Mouse (Mus musculus) stomach, postnatal 0 days (tissue): ENCODE data around the gene Tigd4. TPM values are rescaled to one million over a fixed set of nuclear protein-coding genes. Genes with fewer than 3 reads are reported as not detected.

Source experiments
- ATAC-seq: fragments of 200-750 bp; cut with Nextera tagmentation; 2 replicates; pipeline ENCODE4 v1.8.0; 2017; ENCODE audit not compliant: low FRiP score, low TSS enrichment
- DNase-seq: peaks from one replicate; pipeline ENCODE4 v3.0.0-alpha.2; 2016; ENCODE audit warnings: low spot score
- H3K27ac ChIP-seq: fragments of 300-500 bp; sonication (generic); replicated peaks from 2 replicates; pipeline ENCODE4 v1.5.1; 2014; ENCODE audit warnings: mild to moderate bottlenecking, control low read depth
- H3K27me3 ChIP-seq: fragments of 300-500 bp; sonication (generic); 2 replicates; pipeline ENCODE4 v1.6.1; 2014; ENCODE audit warnings: low read length; ENCODE audit not compliant: control insufficient read depth, insufficient read depth
- H3K36me3 ChIP-seq: fragments of 300-500 bp; sonication (generic); 2 replicates; pipeline ENCODE4 v1.6.1; 2014; ENCODE audit warnings: low read length, mixed read lengths; ENCODE audit not compliant: control insufficient read depth, insufficient read depth
- H3K4me1 ChIP-seq: fragments of 300-500 bp; sonication (generic); replicated peaks from 2 replicates; pipeline ENCODE4 v1.6.1; 2014; ENCODE audit warnings: antibody characterized with exemption; ENCODE audit not compliant: control insufficient read depth, insufficient read depth
- H3K4me2 ChIP-seq: fragments of 300-500 bp; sonication (generic); replicated peaks from 2 replicates; pipeline ENCODE4 v1.6.1; 2014; ENCODE audit warnings: low read depth, mild to moderate bottlenecking, control low read depth, moderate library complexity
- H3K4me3 ChIP-seq: fragments of 300-500 bp; sonication (generic); 2 replicates; pipeline ENCODE4 v1.5.1; 2014; ENCODE audit warnings: low read depth, low read length, control low read depth
- H3K9ac ChIP-seq: fragments of 300-500 bp; sonication (generic); 2 replicates; pipeline ENCODE4 v1.6.1; 2014; ENCODE audit warnings: mild to moderate bottlenecking, low read length, control low read depth, mixed read lengths
- H3K9me3 ChIP-seq: fragments of 300-500 bp; sonication (generic); 2 replicates; pipeline ENCODE4 v1.6.1; 2016; ENCODE audit warnings: low read length; ENCODE audit not compliant: control insufficient read depth
- CTCF ChIP-seq: IDR thresholded peaks from 2 replicates; pipeline ENCODE4 v1.5.1; 2016; ENCODE audit warnings: antibody characterized with exemption, low read depth, mild to moderate bottlenecking, moderate library complexity
- EP300 ChIP-seq: optimal IDR thresholded peaks from 2 replicates; pipeline ENCODE3; 2016; ENCODE audit warnings: antibody characterized with exemption
- WGBS: fragments of 180-500 bp; shearing (Covaris S2); extraction: QIAGEN DNeasy Blood & Tissue Kit; methylation state at CpG from one replicate; pipeline ENCODE4 v1.1.7; 2014; 5-methylcytosine and 5-hydroxymethylcytosine counted together
- polyA plus RNA-seq: library from polyadenylated mRNA; unstranded; fragments of >200 nt; fragmentation: Nextera tagmentation; extraction: Ambion mirVana; gene quantifications from 2 replicates; pipeline ENCODE4 v1.2.1, GENCODE M21; 2015

Gene Tigd4
- polyA plus RNA-seq, 1 experiment from 2014 or later: 0.15 TPM

DNA sequence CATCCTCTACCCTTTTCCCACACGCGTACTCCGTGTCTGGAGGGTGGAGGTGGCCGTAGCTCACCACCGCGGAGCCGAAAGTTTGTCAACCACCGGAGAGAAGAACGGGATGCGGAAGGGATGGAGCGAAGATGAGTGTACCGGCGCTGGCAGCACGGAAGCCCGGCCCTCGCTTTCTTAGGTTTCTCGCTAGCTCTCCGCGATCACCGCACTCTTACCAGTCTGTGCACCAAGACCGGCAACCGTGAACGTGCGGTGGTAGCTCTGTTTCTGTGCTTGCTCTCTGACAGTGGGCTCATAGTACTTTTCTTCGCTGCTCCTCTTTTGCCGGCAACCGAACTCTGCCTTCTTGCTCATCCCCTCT lies 10.5 kb upstream of the Tigd4 start:
- H3K9me3 ChIP-seq: no peaks in the 10 kb centered on the region
- peak overlapping the region; percentile 77 for H3K9ac ChIP-seq
- WGBS: under 1% methylated on average over 23 of the region's 27 CpGs
- peak overlapping the region; percentile 85 for H3K4me3 ChIP-seq
- H3K27me3 ChIP-seq: no peaks in the 10 kb centered on the region
- DNase-seq (no peak), ATAC-seq (no peak)
- peak overlapping the region; percentile 97 for H3K27ac ChIP-seq
- peaks cover 4% of the 10 kb centered on the region for H3K4me1 ChIP-seq
- no peak for TF ChIP-seq CTCF
- TF ChIP-seq EP300: no peak
- H3K4me2 ChIP-seq: peak overlapping the region; percentile 69
- no peaks in the 10 kb centered on the region for H3K36me3 ChIP-seq

DNA sequence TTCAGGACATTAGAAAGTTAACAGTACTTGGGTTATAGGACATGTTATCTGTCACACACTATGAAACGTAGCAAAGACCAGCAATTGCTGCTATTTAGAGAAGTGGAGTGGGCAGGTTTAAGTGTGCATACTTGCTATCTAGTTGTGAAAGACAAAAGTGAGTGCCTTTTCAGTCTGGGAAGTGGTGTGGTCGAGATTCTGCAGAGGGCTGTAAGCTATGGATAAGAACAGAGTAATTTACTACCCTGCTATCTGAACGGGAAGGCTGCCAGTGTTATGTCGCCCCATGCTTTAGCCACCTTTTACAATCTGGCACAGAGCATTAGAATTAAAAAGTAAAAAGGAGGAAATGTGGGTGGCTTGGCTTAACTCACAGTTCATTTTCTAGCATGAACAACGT lies 6.6 kb upstream of the Tigd4 start:
- Histone ChIP-seq H3K4me3 (no peak overlapping the region), H3K9me3 (no peaks in the 10 kb centered on the region), H3K9ac (no peak overlapping the region), H3K27ac (no peak overlapping the region), H3K4me1 (no peaks in the 10 kb centered on the region), H3K4me2 (no peak overlapping the region), H3K36me3 (no peaks in the 10 kb centered on the region), H3K27me3 (no peaks in the 10 kb centered on the region)
- WGBS: 28% methylated on average over 5 of the region's 5 CpGs
- no peak for DNase-seq
- ATAC-seq: no peak
- TF ChIP-seq EP300 (no peak), CTCF (no peak)

DNA sequence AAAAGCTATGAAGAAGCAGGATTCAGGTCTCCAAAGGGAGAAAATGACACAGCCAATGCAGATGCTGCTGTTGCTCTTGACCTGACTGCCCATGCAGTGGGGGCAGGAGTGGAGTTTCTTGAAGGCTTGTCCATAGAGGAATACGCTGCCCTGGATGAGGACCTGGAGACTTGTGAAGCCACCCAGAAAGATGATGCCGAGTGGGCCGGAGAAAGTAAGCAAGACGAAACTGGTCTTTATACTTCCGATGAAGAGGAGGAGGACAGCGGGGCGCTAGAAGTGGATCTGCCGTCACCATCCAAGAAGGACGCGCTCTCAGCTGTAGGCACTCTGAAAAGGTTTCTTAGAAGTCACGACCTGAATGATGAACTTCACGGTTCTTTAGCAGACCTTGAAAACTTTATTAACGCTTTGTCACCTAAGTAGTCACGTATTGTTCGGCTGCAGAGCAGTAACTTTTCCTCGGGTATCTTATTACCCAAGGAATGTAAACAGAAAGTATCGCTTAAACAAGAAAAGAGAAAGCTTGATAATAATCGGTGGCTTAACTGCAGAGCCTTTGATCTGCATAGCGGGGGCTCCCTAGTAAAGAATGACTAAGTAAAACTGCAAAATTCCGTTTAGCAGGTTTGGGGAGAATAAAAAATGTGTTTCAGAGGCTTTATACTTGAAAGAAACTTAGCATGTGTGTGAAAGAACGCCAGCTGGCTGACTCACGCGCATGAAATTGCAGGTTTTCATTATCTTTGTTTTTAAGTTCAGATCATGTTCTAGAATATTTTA lies 1.7 kb downstream of the Tigd4 start:
- no peak for ATAC-seq
- peak overlapping the region; percentile 52 for H3K4me2 ChIP-seq
- DNase-seq: peak; percentile 21
- peak overlapping the region; percentile 70 for H3K27ac ChIP-seq
- peak overlapping the region; percentile 33 for H3K4me3 ChIP-seq
- H3K9me3 ChIP-seq: no peaks in the 10 kb centered on the region
- no peaks in the 10 kb centered on the region for H3K27me3 ChIP-seq
- peak; percentile 69 for TF ChIP-seq EP300
- TF ChIP-seq CTCF: no peak
- peak overlapping the region; percentile 9; the same call in 1 of the 2 replicates for H3K9ac ChIP-seq
- H3K36me3 ChIP-seq: no peaks in the 10 kb centered on the region
- H3K4me1 ChIP-seq: no peaks in the 10 kb centered on the region
- 5% methylated on average over 23 of the region's 23 CpGs for WGBS

DNA sequence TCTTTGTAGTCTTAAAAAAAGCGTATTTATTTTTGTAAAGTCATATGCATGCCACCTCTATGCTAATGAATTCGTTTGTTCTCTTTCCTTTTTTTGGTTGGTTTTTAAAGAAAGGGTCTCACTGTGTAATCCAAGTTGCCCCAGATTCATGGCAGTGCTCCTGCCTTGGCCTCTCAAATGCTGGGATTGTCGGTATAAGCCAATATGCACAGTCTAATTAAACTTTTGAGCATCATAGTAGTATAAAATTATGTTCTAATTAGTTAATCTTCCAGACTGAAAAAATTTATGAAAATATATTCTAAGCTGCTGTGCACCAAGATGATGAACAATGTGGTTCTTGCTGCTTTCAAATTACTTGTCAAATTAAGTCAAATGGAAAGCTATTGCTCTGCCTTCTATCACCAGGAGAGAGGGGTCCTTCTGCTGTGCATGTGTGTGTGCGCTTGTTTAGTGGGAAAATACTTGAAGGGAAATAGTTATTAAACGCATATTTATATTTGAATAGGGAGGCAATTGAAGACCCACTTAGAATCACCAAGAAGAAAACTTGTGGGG lies 2.4 kb downstream of the Tigd4 start:
- H3K9ac ChIP-seq: no peak overlapping the region
- no peak for TF ChIP-seq EP300
- no peak for TF ChIP-seq CTCF
- no peak for ATAC-seq
- no peaks in the 10 kb centered on the region for H3K27me3 ChIP-seq
- peak overlapping the region; percentile 52 for H3K4me2 ChIP-seq
- H3K36me3 ChIP-seq: no peaks in the 10 kb centered on the region
- H3K9me3 ChIP-seq: no peaks in the 10 kb centered on the region
- H3K4me1 ChIP-seq: no peaks in the 10 kb centered on the region
- H3K27ac ChIP-seq: no peak overlapping the region
- DNase-seq: no peak
- 37% methylated on average over 5 of the region's 5 CpGs for WGBS
- H3K4me3 ChIP-seq: no peak overlapping the region; the same call in 1 of the 2 replicates

DNA sequence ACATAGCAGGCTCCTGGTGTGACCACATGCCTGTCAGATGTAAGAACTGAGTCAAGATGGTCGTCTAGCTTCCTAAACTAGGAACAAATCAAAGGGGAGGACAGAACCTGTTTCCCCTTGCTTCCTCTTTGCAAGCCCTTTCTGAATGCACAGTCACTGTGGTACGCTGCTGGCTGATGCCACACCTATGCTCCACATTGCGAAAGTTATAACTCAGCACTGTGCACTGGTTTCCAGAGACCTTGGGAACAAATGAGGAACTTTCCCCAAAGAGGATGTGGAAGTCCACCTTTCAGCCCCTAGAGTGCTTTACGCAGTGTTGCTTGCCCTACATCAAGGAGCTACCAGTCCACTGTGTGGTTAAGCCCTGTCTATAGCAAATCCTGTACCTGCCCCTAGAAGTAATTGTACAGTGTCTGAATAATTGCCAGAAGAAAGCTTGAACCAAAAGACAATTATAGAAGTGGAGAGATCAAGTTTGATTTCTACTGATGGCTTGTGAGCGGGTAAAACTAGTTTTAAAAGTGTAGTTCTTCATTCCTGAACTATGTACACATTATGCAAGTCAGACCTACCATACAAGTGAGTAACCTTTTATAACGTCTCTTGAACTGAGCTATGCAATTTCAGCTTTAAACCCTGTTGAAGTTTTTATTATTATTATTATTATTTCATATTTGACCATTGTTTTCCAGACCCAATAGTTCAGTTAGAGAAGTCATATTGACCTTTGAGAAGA lies 4.8 kb downstream of the Tigd4 start:
- Histone ChIP-seq H3K27me3 (no peaks in the 10 kb centered on the region), H3K4me3 (no peak overlapping the region), H3K4me1 (no peaks in the 10 kb centered on the region), H3K27ac (peak overlapping the region; percentile 81), H3K9ac (no peak overlapping the region; the same call in 1 of the 2 replicates), H3K4me2 (no peak overlapping the region), H3K36me3 (no peaks in the 10 kb centered on the region), H3K9me3 (no peaks in the 10 kb centered on the region)
- ATAC-seq (peak; percentile 81), DNase-seq (peak; percentile 28)
- WGBS: 54% methylated on average over 6 of the region's 6 CpGs
- no peak for TF ChIP-seq EP300
- TF ChIP-seq CTCF: no peak

DNA sequence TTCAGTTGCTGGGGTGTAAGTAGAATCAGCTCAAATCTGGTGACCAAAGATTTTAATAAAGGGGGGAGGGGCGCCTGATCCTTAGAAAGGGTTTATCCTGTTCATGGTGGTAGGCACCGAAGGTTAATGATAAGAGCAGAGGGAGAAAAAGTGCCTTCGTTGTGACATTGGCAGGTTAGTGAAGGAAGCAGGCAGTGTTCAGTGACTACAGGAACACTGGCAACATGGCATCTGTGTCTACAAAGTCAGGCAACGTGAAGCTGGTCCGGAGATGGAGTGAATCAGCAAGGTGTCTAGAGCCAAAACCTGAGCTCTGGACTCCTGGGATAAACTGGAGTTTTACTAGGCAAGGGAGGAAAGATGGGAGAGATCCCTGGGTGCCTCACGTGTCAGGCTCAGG lies 5.4 kb downstream of the Tigd4 start:
- no peaks in the 10 kb centered on the region for H3K27me3 ChIP-seq
- H3K4me1 ChIP-seq: no peaks in the 10 kb centered on the region
- H3K4me2 ChIP-seq: no peak overlapping the region
- H3K9ac ChIP-seq: no peak overlapping the region
- H3K4me3 ChIP-seq: no peak overlapping the region
- ATAC-seq (no peak), DNase-seq (no peak)
- TF ChIP-seq EP300 (no peak), CTCF (no peak)
- peak overlapping the region; percentile 65; the same call in 1 of the 2 replicates for H3K27ac ChIP-seq
- H3K9me3 ChIP-seq: no peaks in the 10 kb centered on the region
- no peaks in the 10 kb centered on the region for H3K36me3 ChIP-seq
- 76% methylated on average over 6 of the region's 6 CpGs for whole genome bisulfite sequencing
